Comparison of ENCODE assay signal across 7 mouse cellular contexts in genomic region chr13:102991928-102992327, GRCm38 (mm10).
"Had no signal": no experiment of that assay in that cellular context is flagged by ENCODE, and none has a peak within 500 bp of the region (broad histone marks: within the 10 kb centered on the region; RNA-seq: fewer than 3 reads in every experiment).

No protein-coding gene starts in this region.

- H3K4me2 ChIP-seq: limb, embryonic 13.5 days; neural tube, embryonic 12.5 days had no signal

- H3K36me3 ChIP-seq: limb, embryonic 13.5 days; neural tube, embryonic 12.5 days had no signal

- H3K9ac ChIP-seq: limb, embryonic 13.5 days; liver, embryonic 14.5 days; neural tube, embryonic 12.5 days had no signal

- DNase-seq: left cerebral cortex, postnatal 4 days; lung, adult 18-20 months had no signal

- H3K9me3 ChIP-seq: limb, embryonic 13.5 days; neural tube, embryonic 12.5 days had no signal

- H3K4me3 ChIP-seq: limb, embryonic 13.5 days; neural tube, embryonic 12.5 days had no signal

- H3K27me3 ChIP-seq: limb, embryonic 13.5 days; neural tube, embryonic 12.5 days had no signal

- H3K27ac ChIP-seq: limb, embryonic 13.5 days; liver, embryonic 14.5 days; neural tube, embryonic 12.5 days; stomach, postnatal 0 days had no signal

- H3K4me1 ChIP-seq: limb, embryonic 13.5 days; neural tube, embryonic 12.5 days had no signal

- ATAC-seq: intestine, embryonic 16.5 days had no signal
